Mouse (Mus musculus): ENCODE data around the gene Sept9. TPM values are rescaled to one million over a fixed set of nuclear protein-coding genes. Genes with fewer than 3 reads are reported as not detected.
A peak's percentile ranks its signal among the peaks of the same experiment; 100 is the strongest.

Gene Sept9
- total RNA-seq, 2 experiments from 2014 or later = 11.5 to 13.6 TPM

GRCm38 (mm10) chr11:117163098-117163497 lies 36.4 kb upstream of the Sept9 start:
- no peak overlapping the region for H3K4me3 ChIP-seq
- TF ChIP-seq CTCF (IDR thresholded peaks at IDR 0.05) = no peak
- intact Hi-C loops (cut with DNase I) = no loop called here
- no peak overlapping the region for H3K27ac ChIP-seq
- no peak for DNase-seq

- H3K4me3 ChIP-seq = no peak overlapping the region
- intact Hi-C loops (cut with DNase I) = no loop called here
- peak; percentile 52 for DNase-seq
- no peak overlapping the region for H3K27ac ChIP-seq
- TF ChIP-seq CTCF (IDR thresholded peaks at IDR 0.05) = no peak
Measured at GRCm38 (mm10) chr11:117163771-117164170, 35.7 kb upstream of the Sept9 start.

GRCm38 (mm10) chr11:117168278-117169087 lies 31.0 kb upstream of the Sept9 start:
- TF ChIP-seq CTCF (IDR thresholded peaks at IDR 0.05) = no peak
- Histone ChIP-seq H3K27ac (peak overlapping the region; percentile 66), H3K4me3 (peak overlapping the region; percentile 52)
- peak; percentile 72 for DNase-seq
- intact Hi-C loops (cut with DNase I) = loop anchor here (5.0 kb wide), 1 partner anchor 36 kb away; no protein-coding TSS in a partner anchor

GRCm38 (mm10) chr11:117169088-117169635 lies 30.3 kb upstream of the Sept9 start:
- Histone ChIP-seq H3K4me3 (peak overlapping the region; percentile 52), H3K27ac (no peak overlapping the region)
- no peak for TF ChIP-seq CTCF (IDR thresholded peaks at IDR 0.05)
- DNase-seq = no peak
- intact Hi-C loops (cut with DNase I) = loop anchor here (5.0 kb wide), 1 partner anchor 37 kb away; no protein-coding TSS in a partner anchor

GRCm38 (mm10) chr11:117169801-117170565 lies 29.5 kb upstream of the Sept9 start:
- Histone ChIP-seq H3K27ac (no peak overlapping the region), H3K4me3 (no peak overlapping the region)
- no peak for TF ChIP-seq CTCF (IDR thresholded peaks at IDR 0.05)
- no peak for DNase-seq
- intact Hi-C loops (cut with DNase I) = loop anchor here (5.0 to 10.0 kb wide), 2 partner anchors 38 to 305 kb away; no protein-coding TSS in a partner anchor

- intact Hi-C loops (cut with DNase I) = loop anchor here (10.0 kb wide), 1 partner anchor 309 kb away; no protein-coding TSS in a partner anchor
- Histone ChIP-seq H3K4me3 (peak overlapping the region; percentile 57), H3K27ac (peak overlapping the region; percentile 66)
- TF ChIP-seq CTCF (IDR thresholded peaks at IDR 0.05) = no peak
- DNase-seq = no peak
Measured at GRCm38 (mm10) chr11:117174098-117174892, 25.2 kb upstream of the Sept9 start.

GRCm38 (mm10) chr11:117174924-117175323 lies 24.5 kb upstream of the Sept9 start:
- Histone ChIP-seq H3K4me3 (peak overlapping the region; percentile 57), H3K27ac (peak overlapping the region; percentile 66)
- no peak for DNase-seq
- intact Hi-C loops (cut with DNase I) = loop anchor here (10.0 kb wide), 1 partner anchor 310 kb away; no protein-coding TSS in a partner anchor
- no peak for TF ChIP-seq CTCF (IDR thresholded peaks at IDR 0.05)

GRCm38 (mm10) chr11:117175472-117175871 lies 24.0 kb upstream of the Sept9 start:
- H3K27ac ChIP-seq = peak overlapping the region; percentile 66; the same call in 1 of the 2 replicates
- DNase-seq = no peak
- intact Hi-C loops (cut with DNase I) = loop anchor here (10.0 kb wide), 1 partner anchor 311 kb away; no protein-coding TSS in a partner anchor
- TF ChIP-seq CTCF (IDR thresholded peaks at IDR 0.05) = no peak
- H3K4me3 ChIP-seq = no peak overlapping the region

GRCm38 (mm10) chr11:117176304-117176703 lies 23.2 kb upstream of the Sept9 start:
- intact Hi-C loops (cut with DNase I) = loop anchor here (10.0 kb wide), 1 partner anchor 312 kb away; no protein-coding TSS in a partner anchor
- Histone ChIP-seq H3K27ac (no peak overlapping the region), H3K4me3 (no peak overlapping the region)
- DNase-seq = no peak
- peak; percentile 59 for TF ChIP-seq CTCF (IDR thresholded peaks at IDR 0.05)

GRCm38 (mm10) chr11:117176900-117177299 lies 22.6 kb upstream of the Sept9 start:
- H3K4me3 ChIP-seq = no peak overlapping the region
- DNase-seq = no peak
- no peak for TF ChIP-seq CTCF (IDR thresholded peaks at IDR 0.05)
- intact Hi-C loops (cut with DNase I) = loop anchor here (1.0 to 10.0 kb wide), 2 partner anchors 105 to 312 kb away; no protein-coding TSS in a partner anchor
- no peak overlapping the region for H3K27ac ChIP-seq

GRCm38 (mm10) chr11:117177303-117177979 lies 22.0 kb upstream of the Sept9 start:
- TF ChIP-seq CTCF (IDR thresholded peaks at IDR 0.05) = peak; percentile 71
- no peak overlapping the region for H3K4me3 ChIP-seq
- intact Hi-C loops (cut with DNase I) = loop anchor here (1.0 to 10.0 kb wide), 2 partner anchors 105 to 313 kb away; no protein-coding TSS in a partner anchor
- DNase-seq = peak; percentile 94
- no peak overlapping the region for H3K27ac ChIP-seq
